ENCODE assay signal across 10 mouse cellular contexts in the genomic region with DNA sequence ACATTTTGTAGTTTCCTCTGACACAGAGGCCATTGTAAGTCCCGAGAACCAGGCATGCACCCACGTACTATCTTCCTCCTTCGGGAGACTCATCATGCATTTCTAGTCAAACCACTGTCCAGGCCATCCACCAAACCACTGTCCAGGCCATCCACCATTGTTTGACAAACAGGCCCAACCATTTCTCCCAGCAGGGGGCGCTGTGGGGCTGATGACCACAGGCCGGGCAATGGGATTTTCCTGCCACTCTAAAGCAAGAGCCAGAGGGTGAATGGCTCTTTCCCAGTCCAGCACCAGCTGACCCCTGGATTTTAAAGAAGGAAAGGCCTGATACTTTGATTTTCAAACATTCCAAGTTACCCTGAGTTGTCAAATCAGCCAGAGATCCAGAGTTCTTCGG. TPM values are rescaled to one million over a fixed set of nuclear protein-coding genes. Genes with fewer than 3 reads are reported as not detected.
A peak's percentile ranks its signal among the peaks of the same experiment; 100 is the strongest.
DNase-seq lines count a peak whose midpoint lies in the region; ATAC-seq and TF ChIP-seq lines count a peak whose summit lies in the region.
"Had no signal": no experiment of that assay in that cellular context is flagged by ENCODE, and none has a peak within 500 bp of the region (broad histone marks: within the 10 kb centered on the region; RNA-seq: fewer than 3 reads in every experiment).

No protein-coding gene starts in this region.

- 74% methylated on average over 6 of the region's 6 CpGs for WGBS in forebrain, embryonic 10.5 days
- 68% methylated on average over 6 of the region's 6 CpGs for WGBS in forebrain, embryonic 15.5 days

- H3K36me3 ChIP-seq in forebrain, embryonic 10.5 days (replicated peaks) = no peaks in the 10 kb centered on the region
- no peaks in the 10 kb centered on the region for H3K36me3 ChIP-seq in forebrain, embryonic 15.5 days
- H3K36me3 ChIP-seq: heart, embryonic 15.5 days had no signal

- no peak overlapping the region for H3K9ac ChIP-seq in forebrain, embryonic 15.5 days (replicated peaks)
- H3K9ac ChIP-seq: heart, embryonic 15.5 days had no signal

- no peak for ATAC-seq in forebrain, embryonic 15.5 days (replicated peaks)

- 0 out of 2 replicates have a peak, but pooled peaks have one; percentile 14 for TF ChIP-seq CTCF in embryonic fibroblast, embryonic 13.5 days (IDR thresholded peaks at IDR 0.05; ENCODE audit: borderline replicate concordance, insufficient read depth, low read length)

- H3K4me3 ChIP-seq in forebrain, embryonic 10.5 days = no peak overlapping the region
- no peak overlapping the region for H3K4me3 ChIP-seq in forebrain, embryonic 15.5 days
- no peak overlapping the region for H3K4me3 ChIP-seq in embryonic fibroblast, embryonic 13.5 days (ENCODE audit: insufficient read depth, low read length)
- H3K4me3 ChIP-seq: heart, embryonic 15.5 days had no signal

- H3K27me3 ChIP-seq in forebrain, embryonic 10.5 days (ENCODE audit: poor library complexity, severe bottlenecking) = no peaks in the 10 kb centered on the region
- H3K27me3 ChIP-seq in forebrain, embryonic 15.5 days = no peaks in the 10 kb centered on the region
- H3K27me3 ChIP-seq: heart, embryonic 15.5 days had no signal

- no peak for TF ChIP-seq POLR2A in embryonic fibroblast, embryonic 13.5 days (IDR thresholded peaks at IDR 0.05; ENCODE audit: low read depth, low read length)

- H3K27ac ChIP-seq in forebrain, embryonic 10.5 days = no peak overlapping the region
- no peak overlapping the region for H3K27ac ChIP-seq in forebrain, embryonic 15.5 days (replicated peaks)
- H3K27ac ChIP-seq in embryonic fibroblast, embryonic 13.5 days (ENCODE audit: insufficient read depth, low read length) = no peak overlapping the region
- H3K27ac ChIP-seq: heart, embryonic 15.5 days had no signal

- peak; percentile 71 for DNase-seq in forebrain, embryonic 10.5 days (ENCODE audit: extremely low spot score, low spot score)
- peak; percentile 22 for DNase-seq in 416B (ENCODE audit: low read depth)
- peak; percentile 28 to 37 for DNase-seq in adrenal gland, postnatal 4 days (ENCODE audit: low spot score in 2 of 2)
- DNase-seq in layer of hippocampus, postnatal 36 days = peak; percentile 54 to 57
- peak; percentile 45 for DNase-seq in naive thymus-derived CD4-positive, alpha-beta T cell, adult 2 months (ENCODE audit: low read depth)
- peak; percentile 15 to 18 for DNase-seq in thymus, adult 18-20 months

- no peaks in the 10 kb centered on the region for H3K9me3 ChIP-seq in forebrain, embryonic 10.5 days
- H3K9me3 ChIP-seq in forebrain, embryonic 15.5 days = no peaks in the 10 kb centered on the region
- H3K9me3 ChIP-seq: heart, embryonic 15.5 days had no signal

- peaks cover 12% of the 10 kb centered on the region for H3K4me1 ChIP-seq in forebrain, embryonic 10.5 days
- H3K4me1 ChIP-seq in forebrain, embryonic 15.5 days = peaks cover 10% of the 10 kb centered on the region; the same call in 1 of the 2 replicates
- H3K4me1 ChIP-seq in embryonic fibroblast, embryonic 13.5 days (ENCODE audit: control insufficient read depth, insufficient read depth, low read length) = no peaks in the 10 kb centered on the region
- H3K4me1 ChIP-seq: heart, embryonic 15.5 days had no signal

- H3K4me2 ChIP-seq in forebrain, embryonic 15.5 days (replicated peaks) = no peak overlapping the region
- H3K4me2 ChIP-seq: heart, embryonic 15.5 days had no signal

RNA-seq across cellular contexts. Expression of a gene that starts 16.8 kb away (rescaled TPM):
- 2.6 and 2.7 TPM in 2 replicates for polyA plus RNA-seq in forebrain, embryonic 10.5 days (2016; fragmentation: Nextera tagmentation; extraction: Ambion mirVana)
- 10.5 and 11.4 TPM in 2 replicates for polyA plus RNA-seq in forebrain, embryonic 15.5 days (2015; fragmentation: Nextera tagmentation; extraction: Ambion mirVana)
- total RNA-seq in adrenal gland, postnatal 4 days (2021) = 1 to 10 TPM in 1 of 2 experiments, under 1 TPM in 1; 0.45 to 1.6 TPM
- polyA plus RNA-seq in embryonic fibroblast, embryonic 13.5 days (2011; ENCODE audit: insufficient read length, low read depth, missing spikeins) = 0.62 and 0.90 TPM in 2 replicates
- total RNA-seq in layer of hippocampus, postnatal 36 days (2021) = 1,000 to 10,000 TPM; 1,671 to 1,869 TPM
- total RNA-seq: neutrophil, adult 5-6 weeks had no signal

Comparison
In these comparisons a context has a peak if more than half of its experiments do, and no peak if none do; other contexts are left out.
1. DNase-seq: peak in every context shown above with its lines; median percentile 71 in forebrain, embryonic 10.5 days; 56 in layer of hippocampus, postnatal 36 days; 45 in naive thymus-derived CD4-positive, alpha-beta T cell, adult 2 months; 32 in adrenal gland, postnatal 4 days; 22 in 416B; 16 in thymus, adult 18-20 months.